Mouse (Mus musculus) ES-E14 (cell line): ENCODE data around the gene Gli3. TPM values are rescaled to one million over a fixed set of nuclear protein-coding genes. Genes with fewer than 3 reads are reported as not detected.

ENCODE experiments used
- DNase-seq: peaks from one replicate; pipeline ENCODE4 v3.0.0-alpha.2; 2013; ENCODE audit warnings: low read depth, low spot score
- H3K27ac ChIP-seq: 2 replicates; pipeline ENCODE4 v1.5.1; 2012; ENCODE audit warnings: low read depth, mild to moderate bottlenecking, low read length, moderate library complexity, mixed read lengths; ENCODE audit not compliant: poor library complexity, insufficient read depth, severe bottlenecking
- H3K36me3 ChIP-seq: 2 replicates; pipeline ENCODE4 v1.6.1; 2012; ENCODE audit warnings: mild to moderate bottlenecking, low read length, moderate library complexity, mixed read lengths; ENCODE audit not compliant: control insufficient read depth, poor library complexity, insufficient read depth, severe bottlenecking
- H3K4me1 ChIP-seq, 2 experiments: fragments of 150-350 bp in 1 of 2; sonication (generic) in 1 of 2; 2 replicates each; pipeline ENCODE4 v1.6.1; 2012; ENCODE audit warnings: low read length in 2 of 2, mild to moderate bottlenecking in 1 of 2, mixed read lengths in 1 of 2; ENCODE audit not compliant: control insufficient read depth in 2 of 2, insufficient read depth in 2 of 2, poor library complexity in 1 of 2
- H3K4me3 ChIP-seq, 2 experiments: fragments of 150-350 bp in 1 of 2; sonication (generic) in 1 of 2; 2 replicates each; pipeline ENCODE4 v1.5.1; 2012; ENCODE audit warnings: low read length in 2 of 2, low read depth in 1 of 2, mild to moderate bottlenecking in 1 of 2, mixed read lengths in 1 of 2; ENCODE audit not compliant: insufficient read depth in 1 of 2, poor library complexity in 1 of 2, severe bottlenecking in 1 of 2
- H3K9ac ChIP-seq: 2 replicates; pipeline ENCODE4 v1.6.1; 2012; ENCODE audit warnings: low read depth, mild to moderate bottlenecking, low read length, mixed read lengths; ENCODE audit not compliant: poor library complexity, insufficient read depth, severe bottlenecking
- H3K9me3 ChIP-seq: fragments of 150-350 bp; sonication (generic); 2 replicates; pipeline ENCODE4 v1.6.1; 2012; ENCODE audit warnings: low read depth, mild to moderate bottlenecking, low read length; ENCODE audit not compliant: control insufficient read depth, insufficient read depth
- CHD2 ChIP-seq: IDR thresholded peaks from 2 replicates; pipeline ENCODE4 v1.6.1; 2014; ENCODE audit warnings: mild to moderate bottlenecking, low read depth, low read length, inconsistent platforms
- HCFC1 ChIP-seq: IDR thresholded peaks from 2 replicates; pipeline ENCODE4 v1.6.1; 2012; ENCODE audit warnings: low read length, inconsistent platforms, borderline replicate concordance; ENCODE audit not compliant: insufficient read depth
- MAFK ChIP-seq: IDR thresholded peaks from 2 replicates; pipeline ENCODE4 v1.6.1; 2014; ENCODE audit warnings: mild to moderate bottlenecking, low read depth, low read length, inconsistent platforms; ENCODE audit not compliant: insufficient read depth
- ZC3H11A ChIP-seq: IDR thresholded peaks from 2 replicates; pipeline ENCODE4 v1.6.1; 2012; ENCODE audit warnings: low read depth, mild to moderate bottlenecking, inconsistent platforms, low read length, borderline replicate concordance
- ZNF384 ChIP-seq: IDR thresholded peaks from 2 replicates; pipeline ENCODE4 v1.6.1; 2012; ENCODE audit warnings: low read depth, low read length, inconsistent platforms
- in situ Hi-C, 2 experiments: fragments of 600-800 bp; cut with MboI; formaldehyde crosslinking; loops; one replicate each; pipeline ENCODE4 v1.15.1; 2025; ENCODE audit warnings: low sequenced_read_pairs in 2 of 2, inconsistent platforms in 1 of 2; ENCODE audit not compliant: unreplicated experiment in 2 of 2
- total RNA-seq: library from RNA; depleted of rRNA; stranded (reverse); fragments of 300-350 nt; gene quantifications from 2 replicates; pipeline ENCODE4 v1.2.3, GENCODE M21; 2012

The Gli3 gene
- total RNA-seq, 1 experiment: 9.3 TPM

GRCm38 (mm10) chr13:15704669-15705068, 241.6 kb downstream of the Gli3 start:
- H3K36me3 ChIP-seq: no peaks in the 10 kb centered on the region
- H3K27ac ChIP-seq: no peak overlapping the region
- TF ChIP-seq ZNF384 (no peak), ZC3H11A (no peak), MAFK (no peak), HCFC1 (no peak), CHD2 (no peak)
- no peaks in the 10 kb centered on the region for H3K9me3 ChIP-seq
- no peaks in the 10 kb centered on the region for H3K4me1 ChIP-seq
- DNase-seq: no peak
- no peak overlapping the region for H3K4me3 ChIP-seq
- no peak overlapping the region for H3K9ac ChIP-seq
- in situ Hi-C loops: no loop called here

GRCm38 (mm10) chr13:15707481-15707881, 244.4 kb downstream of the Gli3 start:
- TF ChIP-seq ZC3H11A: no peak
- no peak for TF ChIP-seq CHD2
- TF ChIP-seq ZNF384: no peak
- no peak for TF ChIP-seq HCFC1
- no peak for TF ChIP-seq MAFK
- no peaks in the 10 kb centered on the region for H3K36me3 ChIP-seq
- no peak for DNase-seq
- H3K4me3 ChIP-seq: no peak overlapping the region
- H3K27ac ChIP-seq: no peak overlapping the region
- in situ Hi-C loops: no loop called here
- H3K9ac ChIP-seq: no peak overlapping the region
- no peaks in the 10 kb centered on the region for H3K9me3 ChIP-seq
- H3K4me1 ChIP-seq: no peaks in the 10 kb centered on the region

- Histone ChIP-seq H3K36me3 (no peaks in the 10 kb centered on the region), H3K9me3 (no peaks in the 10 kb centered on the region), H3K27ac (no peak overlapping the region), H3K9ac (no peak overlapping the region), H3K4me1 (no peaks in the 10 kb centered on the region), H3K4me3 (no peak overlapping the region)
- in situ Hi-C loops: no loop called here
- TF ChIP-seq CHD2 (no peak), ZNF384 (no peak), MAFK (no peak), ZC3H11A (no peak), HCFC1 (no peak)
- DNase-seq: no peak
Measured at GRCm38 (mm10) chr13:15713486-15713885, 250.5 kb downstream of the Gli3 start.

- H3K27ac ChIP-seq: no peak overlapping the region
- TF ChIP-seq MAFK (no peak), ZNF384 (peak; percentile 60; the same call in 1 of the 2 replicates), ZC3H11A (no peak)
- in situ Hi-C loops: no loop called here
Measured at GRCm38 (mm10) chr13:15714331-15714725, 251.3 kb downstream of the Gli3 start.

GRCm38 (mm10) chr13:15714726-15715437, 251.8 kb downstream of the Gli3 start:
- Histone ChIP-seq H3K27ac (no peak overlapping the region), H3K4me3 (no peak overlapping the region), H3K4me1 (no peaks in the 10 kb centered on the region), H3K9me3 (no peaks in the 10 kb centered on the region), H3K36me3 (no peaks in the 10 kb centered on the region), H3K9ac (no peak overlapping the region)
- TF ChIP-seq HCFC1: no peak
- TF ChIP-seq ZC3H11A: 0 out of 2 replicates have a peak, but pooled peaks have one; percentile 19
- DNase-seq: peak; percentile 16
- in situ Hi-C loops: no loop called here

More at GRCm38 (mm10) chr13:15714331-15714725, 251.3 kb downstream of the Gli3 start:
- DNase-seq: peak; percentile 7
- no peak overlapping the region for H3K4me3 ChIP-seq
- H3K9ac ChIP-seq: no peak overlapping the region
- H3K36me3 ChIP-seq: no peaks in the 10 kb centered on the region
- no peaks in the 10 kb centered on the region for H3K4me1 ChIP-seq
- no peaks in the 10 kb centered on the region for H3K9me3 ChIP-seq
